Mouse (Mus musculus) heart, embryonic 14.5 days (tissue): ENCODE results near the gene Ccpg1. TPM values are rescaled to one million over a fixed set of nuclear protein-coding genes. Genes with fewer than 3 reads are reported as not detected.

Experiments used
- ATAC-seq: fragments of 200-750 bp; cut with Nextera tagmentation; 2 replicates; pipeline ENCODE4 v1.8.0; 2017; ENCODE audit warnings: low read depth, moderate TSS enrichment; ENCODE audit not compliant: insufficient number of reproducible peaks, insufficient read depth, low FRiP score
- H3K27ac ChIP-seq, 2 experiments: fragments of 200-500 bp in 1 of 2; fragments of 300-500 bp in 1 of 2; sonication (generic) in 1 of 2; replicated peaks in 1 of 2; 2 replicates each; pipeline ENCODE4 v1.5.1; 2012 to 2014; ENCODE audit warnings: low read depth in 2 of 2, low read length in 2 of 2, control low read depth in 1 of 2, mild to moderate bottlenecking in 1 of 2, mixed read lengths in 1 of 2; ENCODE audit not compliant: control insufficient read depth in 1 of 2, insufficient read depth in 1 of 2
- H3K27me3 ChIP-seq: fragments of 300-500 bp; sonication (generic); 2 replicates; pipeline ENCODE4 v1.6.1; 2014; ENCODE audit warnings: mild to moderate bottlenecking, low read length, control low read depth; ENCODE audit not compliant: control insufficient read depth, insufficient read depth
- H3K36me3 ChIP-seq: fragments of 300-500 bp; sonication (generic); 2 replicates; pipeline ENCODE4 v1.6.1; 2014; ENCODE audit warnings: mild to moderate bottlenecking, control low read depth, low read length, mixed read lengths; ENCODE audit not compliant: control insufficient read depth, insufficient read depth
- H3K4me1 ChIP-seq, 2 experiments: fragments of 200-500 bp in 1 of 2; fragments of 300-500 bp in 1 of 2; sonication (generic) in 1 of 2; 2 replicates each; pipeline ENCODE4 v1.6.1; 2012 to 2014; ENCODE audit warnings: low read length in 2 of 2, control low read depth in 1 of 2, mixed read lengths in 1 of 2; ENCODE audit not compliant: control insufficient read depth in 2 of 2, insufficient read depth in 2 of 2
- H3K4me2 ChIP-seq: fragments of 300-500 bp; sonication (generic); 2 replicates; pipeline ENCODE4 v1.6.1; 2014; ENCODE audit warnings: mild to moderate bottlenecking, low read length
- H3K4me3 ChIP-seq, 2 experiments: fragments of 200-500 bp in 1 of 2; fragments of 300-500 bp in 1 of 2; sonication (generic) in 1 of 2; 2 replicates each; pipeline ENCODE4 v1.5.1; 2012 to 2014; ENCODE audit warnings: low read length in 2 of 2, mild to moderate bottlenecking in 2 of 2, control low read depth in 1 of 2, low read depth in 1 of 2, moderate library complexity in 1 of 2; ENCODE audit not compliant: control insufficient read depth in 1 of 2, insufficient read depth in 1 of 2
- H3K9ac ChIP-seq: fragments of 300-500 bp; sonication (generic); 2 replicates; pipeline ENCODE4 v1.6.1; 2014; ENCODE audit warnings: mild to moderate bottlenecking, low read length
- H3K9me3 ChIP-seq: fragments of 300-500 bp; sonication (generic); 2 replicates; pipeline ENCODE4 v1.6.1; 2016; ENCODE audit warnings: low read length, control low read depth; ENCODE audit not compliant: control insufficient read depth
- WGBS: fragments of 180-500 bp; shearing (Covaris S2); extraction: QIAGEN DNeasy Blood & Tissue Kit; methylation state at CpG from one replicate; pipeline ENCODE4 v1.1.7; 2014; 5-methylcytosine and 5-hydroxymethylcytosine counted together
- polyA plus RNA-seq: library from polyadenylated mRNA; unstranded; fragments of >200 nt; fragmentation: Nextera tagmentation; extraction: Ambion mirVana; gene quantifications from 2 replicates; pipeline ENCODE4 v1.2.1, GENCODE M21; 2014

Gene Ccpg1
- polyA plus RNA-seq, 1 experiment from 2014 or later, result 29.8 TPM

GRCm38 (mm10) chr9:73031421-73031820 lies 46.2 kb downstream of the Ccpg1 start:
- Histone ChIP-seq H3K36me3 (peaks cover 52% of the 10 kb centered on the region), H3K27me3 (no peaks in the 10 kb centered on the region), H3K4me3 (no peak overlapping the region), H3K4me1 (no peaks in the 10 kb centered on the region), H3K27ac (no peak overlapping the region), H3K9ac (no peak overlapping the region), H3K9me3 (no peaks in the 10 kb centered on the region), H3K4me2 (no peak overlapping the region)
- ATAC-seq, result no peak
- WGBS, result 42% methylated on average over 4 of the region's 4 CpGs

GRCm38 (mm10) chr9:73033406-73033805 lies 48.2 kb downstream of the Ccpg1 start:
- Histone ChIP-seq H3K4me2 (no peak overlapping the region), H3K36me3 (peaks cover 52% of the 10 kb centered on the region), H3K9ac (no peak overlapping the region), H3K27me3 (no peaks in the 10 kb centered on the region), H3K4me1 (no peaks in the 10 kb centered on the region), H3K27ac (no peak overlapping the region), H3K9me3 (no peaks in the 10 kb centered on the region), H3K4me3 (no peak overlapping the region)
- no peak for ATAC-seq
- WGBS, result 81% methylated on average over 1 of the region's 1 CpGs

- peaks cover 6% of the 10 kb centered on the region for H3K36me3 ChIP-seq
- no peaks in the 10 kb centered on the region for H3K27me3 ChIP-seq
- H3K9me3 ChIP-seq, result no peaks in the 10 kb centered on the region
- H3K27ac ChIP-seq, result peak overlapping the region; percentile 60 to 62; a peak in 3 of 4 replicates
- peak overlapping the region; percentile 92 for H3K4me2 ChIP-seq
- peak; percentile 72 for ATAC-seq
- peaks cover 5 to 7% of the 10 kb centered on the region in 2 experiments for H3K4me1 ChIP-seq
- WGBS, result under 1% methylated on average over 49 of the region's 49 CpGs
- H3K9ac ChIP-seq, result peak overlapping the region; percentile 89
- peak overlapping the region; percentile 91 to 99 for H3K4me3 ChIP-seq
These were observed 54.2 kb downstream of the Ccpg1 start for GRCm38 (mm10) chr9:73039222-73039945.

GRCm38 (mm10) chr9:73040080-73040479 lies 54.9 kb downstream of the Ccpg1 start, which contains the start of gene Pigb:
Gene Pigb (minus strand): TSS chr9:73040378.
- Histone ChIP-seq H3K27ac (peak within 1 kb of the TSS; percentile 60 to 62; a peak in 3 of 4 replicates), H3K4me1 (peaks cover 5 to 7% of the 10 kb centered on the region in 2 experiments), H3K9me3 (no peaks in the 10 kb centered on the region), H3K9ac (peak within 1 kb of the TSS; percentile 89), H3K27me3 (no peaks in the 10 kb centered on the region), H3K4me3 (peak within 1 kb of the TSS; percentile 91 to 99), H3K4me2 (peak within 1 kb of the TSS; percentile 92), H3K36me3 (0 out of 2 replicates have a peak, but pooled peaks cover 5% of the 10 kb centered on the region)
- WGBS, result 27% methylated on average over 6 of the region's 6 CpGs
- no peak for ATAC-seq

GRCm38 (mm10) chr9:73044146-73045079 lies 59.2 kb downstream of the Ccpg1 start, which contains the start of gene Rab27a:
Gene Rab27a (plus strand): TSS chr9:73044854.
- no peak within 1 kb of the TSS for H3K27ac ChIP-seq
- no peaks in the 10 kb centered on the region for H3K36me3 ChIP-seq
- H3K27me3 ChIP-seq, result no peaks in the 10 kb centered on the region
- H3K4me1 ChIP-seq, result peaks cover 3 to 7% of the 10 kb centered on the region in 2 experiments
- 2% methylated on average over 41 of the region's 41 CpGs for WGBS
- ATAC-seq, result peak; percentile 55; the same call in 1 of the 2 replicates
- peak within 1 kb of the TSS; percentile 83 for H3K4me2 ChIP-seq
- peak within 1 kb of the TSS; percentile 60 for H3K9ac ChIP-seq
- no peaks in the 10 kb centered on the region for H3K9me3 ChIP-seq
- peak within 1 kb of the TSS; percentile 48 to 58 for H3K4me3 ChIP-seq

- no peak overlapping the region for H3K27ac ChIP-seq
- H3K4me2 ChIP-seq, result peak overlapping the region; percentile 83
- WGBS, result 11% methylated on average over 7 of the region's 7 CpGs
- no peaks in the 10 kb centered on the region for H3K9me3 ChIP-seq
- peak overlapping the region; percentile 48 to 58 for H3K4me3 ChIP-seq
- peak overlapping the region; percentile 60 for H3K9ac ChIP-seq
- H3K36me3 ChIP-seq, result no peaks in the 10 kb centered on the region
- H3K27me3 ChIP-seq, result no peaks in the 10 kb centered on the region
- H3K4me1 ChIP-seq, result peaks cover under 1 to 5% of the 10 kb centered on the region in 2 experiments
- no peak for ATAC-seq
These were observed 60.0 kb downstream of the Ccpg1 start for GRCm38 (mm10) chr9:73045204-73045603.

- H3K27me3 ChIP-seq, result no peaks in the 10 kb centered on the region
- WGBS, result 71% methylated on average over 10 of the region's 10 CpGs
- peak overlapping the region; percentile 83 for H3K4me2 ChIP-seq
- no peaks in the 10 kb centered on the region; a peak in 2 of 4 replicates for H3K4me1 ChIP-seq
- no peak for ATAC-seq
- H3K9me3 ChIP-seq, result no peaks in the 10 kb centered on the region
- H3K36me3 ChIP-seq, result no peaks in the 10 kb centered on the region
- no peak overlapping the region for H3K27ac ChIP-seq
- H3K4me3 ChIP-seq, result peak overlapping the region; percentile 48 to 58; a peak in 2 of 4 replicates
- H3K9ac ChIP-seq, result peak overlapping the region; percentile 60; the same call in 1 of the 2 replicates
These were observed 60.5 kb downstream of the Ccpg1 start for GRCm38 (mm10) chr9:73045711-73046110.
